Mouse (Mus musculus) embryo, embryonic 10.5 days (tissue): ENCODE results near the gene Ptpn7.

Experiments
- DNase-seq: peaks from one replicate; pipeline ENCODE4 v3.0.0-alpha.2; 2015; ENCODE audit warnings: low spot score

Ptpn7 gene

GRCm38 (mm10) chr1:135128986-135129385, 3.5 kb upstream of the Ptpn7 start:
- no peak for DNase-seq

- no peak for DNase-seq
Observed at GRCm38 (mm10) chr1:135129543-135130183, 2.8 kb upstream of the Ptpn7 start.

GRCm38 (mm10) chr1:135130376-135131018, 2.0 kb upstream of the Ptpn7 start:
- no peak for DNase-seq

GRCm38 (mm10) chr1:135131034-135131433, 1.5 kb upstream of the Ptpn7 start:
- DNase-seq = no peak

GRCm38 (mm10) chr1:135131560-135131959, 940 bp upstream of the Ptpn7 start:
- DNase-seq = no peak

- no peak for DNase-seq
Observed at GRCm38 (mm10) chr1:135132893-135133369, 431 bp downstream of the Ptpn7 start.

- no peak for DNase-seq
Observed at GRCm38 (mm10) chr1:135133678-135134435, 1.4 kb downstream of the Ptpn7 start.

GRCm38 (mm10) chr1:135135111-135135787, 2.7 kb downstream of the Ptpn7 start:
- no peak for DNase-seq

GRCm38 (mm10) chr1:135136500-135136899, 4.0 kb downstream of the Ptpn7 start:
- peak; percentile 91 for DNase-seq

GRCm38 (mm10) chr1:135139906-135140305, 7.4 kb downstream of the Ptpn7 start:
- DNase-seq = no peak

- DNase-seq = no peak
Observed at GRCm38 (mm10) chr1:135142452-135142851, 10.0 kb downstream of the Ptpn7 start.

GRCm38 (mm10) chr1:135143940-135144339, 11.4 kb downstream of the Ptpn7 start:
- no peak for DNase-seq

GRCm38 (mm10) chr1:135146077-135146945, 13.8 kb downstream of the Ptpn7 start, which contains the start of gene Arl8a:
Gene Arl8a (plus strand): TSS chr1:135146824.
- peak; percentile 85 for DNase-seq

- DNase-seq = peak; percentile 73
Observed at GRCm38 (mm10) chr1:135146946-135147701, 14.6 kb downstream of the Ptpn7 start.

GRCm38 (mm10) chr1:135147702-135148058, 15.2 kb downstream of the Ptpn7 start:
- no peak for DNase-seq

- no peak for DNase-seq
Observed at GRCm38 (mm10) chr1:135148476-135148875, 16.0 kb downstream of the Ptpn7 start.

GRCm38 (mm10) chr1:135148996-135149395, 16.5 kb downstream of the Ptpn7 start:
- no peak for DNase-seq

- DNase-seq = peak; percentile 24
Observed at GRCm38 (mm10) chr1:135154011-135154410, 21.5 kb downstream of the Ptpn7 start.

- DNase-seq = peak; percentile 95
Observed at GRCm38 (mm10) chr1:135154411-135154959, 22.0 kb downstream of the Ptpn7 start.

- no peak for DNase-seq
Observed at GRCm38 (mm10) chr1:135156300-135156699, 23.8 kb downstream of the Ptpn7 start.
